Mouse (Mus musculus) adrenal gland, postnatal 10 days (tissue): ENCODE results near the gene Emp2. TPM values are rescaled to one million over a fixed set of nuclear protein-coding genes. Genes with fewer than 3 reads are reported as not detected.

Experiments
- DNase-seq: peaks from one replicate; pipeline ENCODE4 v3.0.0; 2021; ENCODE audit warnings: mixed read lengths
- microRNA-seq: library from miRNA; unstranded; fragments of <30 nt; microRNA quantifications from one replicate; pipeline ENCODE4 v1.2.0, GENCODE M21; 2021
- total RNA-seq, 2 experiments: library from RNA; stranded (reverse); gene quantifications; 2 replicates each; pipeline ENCODE4 v1.2.3; 2021

Emp2 gene
- total RNA-seq, 2 experiments from 2014 or later: 9.8 to 11.6 TPM

DNA sequence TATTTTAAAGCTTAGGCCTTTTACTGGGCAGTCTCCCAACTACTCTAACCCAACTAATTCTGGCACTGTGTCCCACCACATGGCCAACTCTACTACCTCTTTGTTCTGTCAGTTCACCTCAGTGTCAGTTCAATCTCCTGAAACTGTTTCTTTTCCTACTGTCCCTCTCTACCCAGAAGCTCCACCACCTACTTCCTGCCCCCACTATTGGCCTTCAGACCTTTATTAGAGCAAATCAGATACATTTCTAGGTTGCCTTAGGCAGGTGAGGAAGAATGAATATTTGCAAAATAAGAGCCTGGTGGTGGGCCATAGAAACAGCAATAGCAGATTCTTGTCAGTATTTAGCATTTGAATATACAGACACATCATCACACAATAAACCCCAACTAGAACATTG lies 77.2 kb downstream of the Emp2 start:
- no peak for DNase-seq

Small RNAs within 50 kb of the gene (microRNA-seq; reads per million reads assigned to microRNA genes)
- gene Gm22932: not detected

Other genes starting within 250 kb of the Emp2 start
- gene Rpl39l, start 143.7 kb downstream of the Emp2 start, total RNA-seq: not detected
- gene Atf7ip2, start 121.3 kb downstream of the Emp2 start, total RNA-seq: under 1 TPM; 0.39 to 0.73 TPM
- gene Tekt5, start 81.5 kb upstream of the Emp2 start, total RNA-seq: under 1 TPM in 1 of 2 experiments, not detected in 1; 0.15 TPM
- 10 to 100 TPM; 22.2 to 23.3 TPM for gene Nubp1, start 98.0 kb upstream of the Emp2 start, total RNA-seq
- gene Tvp23a, start 133.4 kb upstream of the Emp2 start, total RNA-seq: 1 to 10 TPM; 2.6 to 3.2 TPM
- 1 to 10 TPM; 1.6 to 2.8 TPM for gene Ciita, start 166.1 kb upstream of the Emp2 start, total RNA-seq
- 10 to 100 TPM; 16.3 to 18.0 TPM for gene Dexi, start 229.1 kb upstream of the Emp2 start, total RNA-seq
- 10 to 100 TPM; 35.0 to 35.7 TPM for gene Clec16a, start 231.4 kb upstream of the Emp2 start, total RNA-seq